Mouse (Mus musculus) heart, adult 18-20 months (tissue): ENCODE measurements around the gene Map3k9. TPM values are rescaled to one million over a fixed set of nuclear protein-coding genes. Genes with fewer than 3 reads are reported as not detected.
A peak's percentile ranks its signal among the peaks of the same experiment; 100 is the strongest.

Source experiments
- DNase-seq, 2 experiments: peaks; one replicate each; pipeline ENCODE4 v3.0.0; 2021 to 2022; ENCODE audit warnings: mixed read lengths in 1 of 2
- long read RNA-seq, 2 experiments: library from polyadenylated mRNA; stranded (forward); transcript quantifications; one replicate each; pipeline ENCODE4 v2.0.0; 2021
- total RNA-seq, 2 experiments: library from RNA; stranded (reverse); gene quantifications; 2 replicates each; pipeline ENCODE4 v1.2.3; 2021

Map3k9 gene
- total RNA-seq, result under 1 TPM; 0.05 to 0.28 TPM
- long read RNA-seq, experiment 1, result 0 reads
- long read RNA-seq, experiment 2, result 0 reads

- DNase-seq, result peak; percentile 91 to 94
Observed at GRCm38 (mm10) chr12:81781105-81781909, at the start of gene Map3k9. Gene Map3k9 (minus strand): TSS chr12:81781175.

GRCm38 (mm10) chr12:81828355-81828754, 47.4 kb upstream of the Map3k9 start:
- DNase-seq, result no peak

GRCm38 (mm10) chr12:81822778-81823480, 42.0 kb upstream of the Map3k9 start:
- no peak for DNase-seq

- DNase-seq, result no peak
Observed at GRCm38 (mm10) chr12:81822176-81822575, 41.2 kb upstream of the Map3k9 start.

GRCm38 (mm10) chr12:81820700-81821099, 39.7 kb upstream of the Map3k9 start:
- no peak for DNase-seq

GRCm38 (mm10) chr12:81817126-81817505, 36.1 kb upstream of the Map3k9 start:
- no peak for DNase-seq

- peak; percentile 24 to 47 for DNase-seq
Observed at GRCm38 (mm10) chr12:81816330-81817125, 35.6 kb upstream of the Map3k9 start.

- DNase-seq, result no peak
Observed at GRCm38 (mm10) chr12:81814742-81815141, 33.8 kb upstream of the Map3k9 start.

GRCm38 (mm10) chr12:81810417-81810816, 29.4 kb upstream of the Map3k9 start:
- no peak for DNase-seq

GRCm38 (mm10) chr12:81808596-81808995, 27.6 kb upstream of the Map3k9 start:
- DNase-seq, result no peak

GRCm38 (mm10) chr12:81807953-81808352, 27.0 kb upstream of the Map3k9 start:
- DNase-seq, result peak; percentile 43 to 44

- no peak for DNase-seq
Observed at GRCm38 (mm10) chr12:81807529-81807837, 26.5 kb upstream of the Map3k9 start.

GRCm38 (mm10) chr12:81806759-81807528, 26.0 kb upstream of the Map3k9 start:
- peak; percentile 73 to 79 for DNase-seq

- no peak for DNase-seq
Observed at GRCm38 (mm10) chr12:81806114-81806513, 25.1 kb upstream of the Map3k9 start.

- peak in 1 of 2 experiments; percentile 23 for DNase-seq
Observed at GRCm38 (mm10) chr12:81803803-81804202, 22.8 kb upstream of the Map3k9 start.

- DNase-seq, result no peak
Observed at GRCm38 (mm10) chr12:81803016-81803415, 22.0 kb upstream of the Map3k9 start.

- no peak for DNase-seq
Observed at GRCm38 (mm10) chr12:81801134-81801533, 20.2 kb upstream of the Map3k9 start.

- DNase-seq, result peak; percentile 68 to 97
Observed at GRCm38 (mm10) chr12:81796541-81796940, 15.6 kb upstream of the Map3k9 start.

GRCm38 (mm10) chr12:81792511-81793218, 11.7 kb upstream of the Map3k9 start:
- DNase-seq, result no peak

GRCm38 (mm10) chr12:81789499-81789898, 8.5 kb upstream of the Map3k9 start:
- DNase-seq, result no peak

GRCm38 (mm10) chr12:81788672-81789084, 7.7 kb upstream of the Map3k9 start:
- DNase-seq, result peak; percentile 91 to 95
